Mouse (Mus musculus) limb, embryonic 13.5 days (tissue): ENCODE measurements around the gene Nt5dc3. TPM values are rescaled to one million over a fixed set of nuclear protein-coding genes. Genes with fewer than 3 reads are reported as not detected.

Experiments
- ATAC-seq: fragments of 200-750 bp; cut with Nextera tagmentation; 2 replicates; pipeline ENCODE4 v1.8.0; 2017; ENCODE audit warnings: low read depth, moderate number of reproducible peaks, moderate TSS enrichment; ENCODE audit not compliant: low FRiP score
- H3K27ac ChIP-seq: fragments of 300-500 bp; sonication (generic); 2 replicates; pipeline ENCODE4 v1.5.1; 2015; ENCODE audit warnings: inconsistent platforms, mild to moderate bottlenecking, moderate library complexity
- H3K27me3 ChIP-seq: fragments of 300-500 bp; sonication (generic); 2 replicates; pipeline ENCODE4 v1.6.1; 2015; ENCODE audit warnings: mild to moderate bottlenecking, inconsistent platforms
- H3K36me3 ChIP-seq: fragments of 300-500 bp; sonication (generic); 2 replicates; pipeline ENCODE4 v1.6.1; 2015; ENCODE audit warnings: inconsistent platforms, mild to moderate bottlenecking, moderate library complexity
- H3K4me1 ChIP-seq: fragments of 300-500 bp; sonication (generic); 2 replicates; pipeline ENCODE4 v1.6.1; 2015; ENCODE audit warnings: inconsistent platforms
- H3K4me2 ChIP-seq: fragments of 300-500 bp; sonication (generic); replicated peaks from 2 replicates; pipeline ENCODE4 v1.6.1; 2015; ENCODE audit warnings: inconsistent platforms, mild to moderate bottlenecking, moderate library complexity
- H3K4me3 ChIP-seq: fragments of 300-500 bp; sonication (generic); 2 replicates; pipeline ENCODE4 v1.5.1; 2015; ENCODE audit warnings: moderate library complexity, mild to moderate bottlenecking, inconsistent platforms
- H3K9ac ChIP-seq: fragments of 300-500 bp; sonication (generic); 2 replicates; pipeline ENCODE4 v1.6.1; 2015; ENCODE audit warnings: mild to moderate bottlenecking, inconsistent platforms
- H3K9me3 ChIP-seq: fragments of 300-500 bp; sonication (generic); 2 replicates; pipeline ENCODE4 v1.6.1; 2016; ENCODE audit warnings: inconsistent platforms
- WGBS: fragments of 180-500 bp; shearing (Covaris S2); methylation state at CpG from one replicate; pipeline ENCODE4 v1.1.7; 2015; 5-methylcytosine and 5-hydroxymethylcytosine counted together
- polyA plus RNA-seq: library from polyadenylated mRNA; unstranded; fragments of >200 nt; fragmentation: Nextera tagmentation; extraction: Ambion mirVana; gene quantifications from 2 replicates; pipeline ENCODE4 v1.2.1, GENCODE M21; 2015

Gene Nt5dc3
- polyA plus RNA-seq, 1 experiment from 2014 or later: 0.83 TPM

- H3K9ac ChIP-seq: no peak overlapping the region
- peaks cover 27% of the 10 kb centered on the region for H3K4me1 ChIP-seq
- H3K4me2 ChIP-seq: no peak overlapping the region
- no peak overlapping the region for H3K4me3 ChIP-seq
- 53% methylated on average over 5 of the region's 5 CpGs for WGBS
- peaks cover 22% of the 10 kb centered on the region; the same call in 1 of the 2 replicates for H3K27me3 ChIP-seq
- H3K27ac ChIP-seq: no peak overlapping the region
- ATAC-seq: no peak
- H3K36me3 ChIP-seq: no peaks in the 10 kb centered on the region
- H3K9me3 ChIP-seq: no peaks in the 10 kb centered on the region
These were observed 3.9 kb downstream of the Nt5dc3 start for GRCm38 (mm10) chr10:86782656-86783055.

- ATAC-seq: no peak
- Histone ChIP-seq H3K36me3 (no peaks in the 10 kb centered on the region), H3K27ac (no peak overlapping the region), H3K9me3 (no peaks in the 10 kb centered on the region), H3K4me2 (no peak overlapping the region), H3K9ac (no peak overlapping the region), H3K4me3 (no peak overlapping the region), H3K4me1 (peaks cover 31% of the 10 kb centered on the region), H3K27me3 (peaks cover 18% of the 10 kb centered on the region; the same call in 1 of the 2 replicates)
- 88% methylated on average over 5 of the region's 5 CpGs for WGBS
These were observed 4.8 kb downstream of the Nt5dc3 start for GRCm38 (mm10) chr10:86783561-86783960.

- no peaks in the 10 kb centered on the region for H3K36me3 ChIP-seq
- H3K4me1 ChIP-seq: peaks cover 29% of the 10 kb centered on the region
- peaks cover 18% of the 10 kb centered on the region; the same call in 1 of the 2 replicates for H3K27me3 ChIP-seq
- H3K9ac ChIP-seq: no peak overlapping the region
- 79% methylated on average over 5 of the region's 5 CpGs for WGBS
- no peak overlapping the region for H3K4me2 ChIP-seq
- no peak overlapping the region for H3K4me3 ChIP-seq
- H3K27ac ChIP-seq: no peak overlapping the region
- H3K9me3 ChIP-seq: no peaks in the 10 kb centered on the region
- no peak for ATAC-seq
These were observed 5.4 kb downstream of the Nt5dc3 start for GRCm38 (mm10) chr10:86784126-86784675.

- Histone ChIP-seq H3K27ac (no peak overlapping the region), H3K9me3 (no peaks in the 10 kb centered on the region), H3K36me3 (no peaks in the 10 kb centered on the region), H3K4me1 (peaks cover 18% of the 10 kb centered on the region), H3K27me3 (peaks cover 7% of the 10 kb centered on the region; the same call in 1 of the 2 replicates), H3K4me3 (no peak overlapping the region), H3K4me2 (no peak overlapping the region), H3K9ac (no peak overlapping the region)
- WGBS: 73% methylated on average over 2 of the region's 2 CpGs
- no peak for ATAC-seq
These were observed 6.6 kb downstream of the Nt5dc3 start for GRCm38 (mm10) chr10:86785396-86785795.

- ATAC-seq: no peak
- Histone ChIP-seq H3K36me3 (no peaks in the 10 kb centered on the region), H3K9ac (no peak overlapping the region), H3K4me3 (no peak overlapping the region), H3K27ac (no peak overlapping the region), H3K4me1 (peaks cover 18% of the 10 kb centered on the region), H3K27me3 (0 out of 2 replicates have a peak, but pooled peaks cover 1% of the 10 kb centered on the region), H3K4me2 (no peak overlapping the region), H3K9me3 (no peaks in the 10 kb centered on the region)
- 93% methylated on average over 5 of the region's 5 CpGs for WGBS
These were observed 7.3 kb downstream of the Nt5dc3 start for GRCm38 (mm10) chr10:86786083-86786482.

GRCm38 (mm10) chr10:86788193-86788592, 9.4 kb downstream of the Nt5dc3 start:
- 50% methylated on average over 5 of the region's 5 CpGs for WGBS
- Histone ChIP-seq H3K27ac (no peak overlapping the region), H3K27me3 (no peaks in the 10 kb centered on the region), H3K9ac (no peak overlapping the region), H3K9me3 (no peaks in the 10 kb centered on the region), H3K36me3 (no peaks in the 10 kb centered on the region), H3K4me2 (no peak overlapping the region), H3K4me1 (0 out of 2 replicates have a peak, but pooled peaks cover 8% of the 10 kb centered on the region), H3K4me3 (no peak overlapping the region)
- no peak for ATAC-seq

GRCm38 (mm10) chr10:86789146-86789672, 10.4 kb downstream of the Nt5dc3 start:
- Histone ChIP-seq H3K4me3 (no peak overlapping the region), H3K4me2 (no peak overlapping the region), H3K36me3 (no peaks in the 10 kb centered on the region), H3K4me1 (0 out of 2 replicates have a peak, but pooled peaks cover 8% of the 10 kb centered on the region), H3K27me3 (no peaks in the 10 kb centered on the region), H3K27ac (no peak overlapping the region), H3K9ac (no peak overlapping the region), H3K9me3 (no peaks in the 10 kb centered on the region)
- ATAC-seq: no peak
- WGBS: 76% methylated on average over 7 of the region's 7 CpGs

- WGBS: 67% methylated on average over 7 of the region's 7 CpGs
These were observed 12.8 kb downstream of the Nt5dc3 start for GRCm38 (mm10) chr10:86791507-86792184.

GRCm38 (mm10) chr10:86793509-86793951, 14.7 kb downstream of the Nt5dc3 start:
- Histone ChIP-seq H3K4me2 (no peak overlapping the region), H3K9me3 (no peaks in the 10 kb centered on the region), H3K36me3 (no peaks in the 10 kb centered on the region), H3K4me1 (no peaks in the 10 kb centered on the region), H3K4me3 (no peak overlapping the region), H3K27me3 (no peaks in the 10 kb centered on the region), H3K27ac (no peak overlapping the region), H3K9ac (no peak overlapping the region)
- no peak for ATAC-seq
- 64% methylated on average over 2 of the region's 2 CpGs for WGBS

More at GRCm38 (mm10) chr10:86791507-86792184, 12.8 kb downstream of the Nt5dc3 start:
- H3K27me3 ChIP-seq: no peaks in the 10 kb centered on the region
- H3K9ac ChIP-seq: no peak overlapping the region
- H3K4me1 ChIP-seq: 0 out of 2 replicates have a peak, but pooled peaks cover 8% of the 10 kb centered on the region
- no peak overlapping the region for H3K4me2 ChIP-seq
- H3K27ac ChIP-seq: no peak overlapping the region
- no peak for ATAC-seq
- H3K9me3 ChIP-seq: no peaks in the 10 kb centered on the region
- no peak overlapping the region for H3K4me3 ChIP-seq
- no peaks in the 10 kb centered on the region for H3K36me3 ChIP-seq

- no peaks in the 10 kb centered on the region for H3K36me3 ChIP-seq
- no peak overlapping the region for H3K4me3 ChIP-seq
- no peak for ATAC-seq
- H3K9ac ChIP-seq: no peak overlapping the region
- no peak overlapping the region for H3K4me2 ChIP-seq
- WGBS: 91% methylated on average over 4 of the region's 4 CpGs
- H3K4me1 ChIP-seq: no peaks in the 10 kb centered on the region
- no peaks in the 10 kb centered on the region for H3K27me3 ChIP-seq
- no peak overlapping the region for H3K27ac ChIP-seq
- no peaks in the 10 kb centered on the region for H3K9me3 ChIP-seq
These were observed 15.4 kb downstream of the Nt5dc3 start for GRCm38 (mm10) chr10:86794196-86794595.

GRCm38 (mm10) chr10:86794794-86795535, 16.2 kb downstream of the Nt5dc3 start:
- no peak overlapping the region for H3K9ac ChIP-seq
- no peaks in the 10 kb centered on the region for H3K9me3 ChIP-seq
- no peak for ATAC-seq
- no peak overlapping the region for H3K27ac ChIP-seq
- no peaks in the 10 kb centered on the region for H3K36me3 ChIP-seq
- no peak overlapping the region for H3K4me3 ChIP-seq
- no peak overlapping the region for H3K4me2 ChIP-seq
- H3K4me1 ChIP-seq: no peaks in the 10 kb centered on the region
- no peaks in the 10 kb centered on the region for H3K27me3 ChIP-seq
- 88% methylated on average over 9 of the region's 9 CpGs for WGBS
